Mouse (Mus musculus) megakaryocyte, embryonic 14.5 days (primary cell): ENCODE results near the gene Slc22a12. TPM values are rescaled to one million over a fixed set of nuclear protein-coding genes. Genes with fewer than 3 reads are reported as not detected.

Experiments used
- H3K27me3 ChIP-seq: replicated peaks from 2 replicates; pipeline ENCODE3; 2012; ENCODE audit warnings: inconsistent platforms
- H3K36me3 ChIP-seq: replicated peaks from 2 replicates; pipeline ENCODE3; 2012; ENCODE audit warnings: low read length, inconsistent platforms, mixed read lengths
- H3K4me1 ChIP-seq: 2 replicates; pipeline ENCODE4 v1.6.1; 2012; ENCODE audit warnings: inconsistent platforms
- H3K4me3 ChIP-seq: replicated peaks from 2 replicates; pipeline ENCODE3; 2012; ENCODE audit warnings: moderate library complexity, mild to moderate bottlenecking, inconsistent platforms
- H3K9me3 ChIP-seq: 2 replicates; pipeline ENCODE4 v1.6.1; 2012; ENCODE audit warnings: inconsistent platforms
- FLI1 ChIP-seq: IDR thresholded peaks from 2 replicates; pipeline ENCODE4 v1.6.1; 2012; ENCODE audit warnings: low read length, inconsistent platforms, mixed read lengths
- GATA1 ChIP-seq: IDR thresholded peaks from 3 replicates; pipeline ENCODE4 v1.6.1; 2012; ENCODE audit warnings: mixed read lengths, low read length, inconsistent platforms, borderline replicate concordance
- polyA plus RNA-seq: library from polyadenylated mRNA; stranded (reverse); fragments of >175 nt; gene quantifications from 2 replicates; pipeline ENCODE4 v1.2.3, GENCODE M21; 2012; ENCODE audit warnings: low replicate concordance; ENCODE audit not compliant: insufficient read depth

The Slc22a12 gene
- polyA plus RNA-seq, 1 experiment, result not detected

DNA sequence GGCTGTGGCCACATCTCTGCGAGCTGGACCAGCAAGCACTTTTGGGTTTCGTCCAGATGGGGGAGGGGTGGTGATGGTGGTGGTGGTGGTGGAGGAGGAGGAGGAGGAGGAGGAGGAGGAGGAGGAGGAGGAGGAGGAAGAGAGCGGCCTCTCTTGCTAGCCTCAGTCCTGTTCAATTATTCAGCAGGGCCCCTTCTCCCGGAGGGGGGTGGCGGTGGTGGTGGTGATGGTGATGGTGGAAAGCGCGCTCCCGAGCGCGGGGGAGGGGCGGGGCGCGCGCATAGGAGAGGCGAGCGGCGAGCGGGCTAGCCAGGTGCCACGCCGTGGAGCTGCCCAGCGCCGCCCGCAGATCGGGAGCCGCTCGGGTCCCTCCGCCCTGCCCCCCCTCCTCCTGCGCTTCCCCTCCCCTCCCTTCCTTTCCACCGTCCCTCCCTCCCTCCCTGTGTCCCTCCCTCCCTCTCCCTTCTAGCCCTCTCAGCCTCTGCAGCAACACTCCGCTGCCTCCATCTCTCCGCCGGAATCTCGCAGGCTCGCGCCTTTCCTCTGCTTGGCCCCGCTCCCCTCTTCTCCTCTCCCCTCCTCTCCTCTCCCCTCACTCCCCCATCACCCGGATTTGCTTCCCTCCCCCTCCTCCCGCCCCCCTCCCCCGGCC lies 45.6 kb downstream of the Slc22a12 start:
- H3K4me3 ChIP-seq, result peak overlapping the region; percentile 23
- no peaks in the 10 kb centered on the region for H3K36me3 ChIP-seq
- H3K27me3 ChIP-seq, result peaks cover 97% of the 10 kb centered on the region
- TF ChIP-seq FLI1, result no peak
- no peak for TF ChIP-seq GATA1
- no peaks in the 10 kb centered on the region for H3K9me3 ChIP-seq
- H3K4me1 ChIP-seq, result peaks cover 16% of the 10 kb centered on the region

DNA sequence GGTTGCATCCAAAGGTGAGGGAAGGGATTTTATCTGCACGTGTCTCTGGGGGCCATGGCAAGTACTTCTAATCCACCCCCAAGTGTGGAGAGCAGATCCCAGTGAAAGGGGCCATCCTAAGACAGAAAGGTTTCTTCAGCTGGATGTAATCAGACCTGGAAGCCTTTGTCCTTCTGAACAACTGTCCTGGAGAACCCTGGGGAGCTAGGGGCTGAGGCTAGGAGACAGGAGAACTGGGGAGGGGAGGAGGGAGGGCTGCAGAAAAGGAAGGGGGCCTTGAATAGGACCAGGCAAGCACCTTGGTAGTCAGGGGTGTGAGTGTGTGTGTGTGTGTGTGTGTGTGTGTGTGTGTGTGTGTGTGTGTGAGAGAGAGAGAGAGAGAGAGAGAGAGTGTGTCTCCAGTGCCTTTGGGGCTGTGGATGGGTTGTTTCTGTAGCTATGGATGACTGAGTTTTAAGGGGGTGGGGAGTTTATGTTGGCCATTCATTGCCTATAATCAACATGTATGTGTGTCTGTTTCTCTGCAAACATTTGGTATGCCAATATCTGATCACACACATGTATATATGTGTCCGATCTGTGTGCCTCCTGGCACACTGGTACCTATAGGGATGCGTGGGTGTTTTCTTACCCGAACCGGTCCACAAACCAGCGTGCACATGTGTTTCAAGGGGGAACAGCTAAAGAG lies 46.2 kb downstream of the Slc22a12 start:
- H3K9me3 ChIP-seq, result no peaks in the 10 kb centered on the region
- H3K36me3 ChIP-seq, result no peaks in the 10 kb centered on the region
- peaks cover 10% of the 10 kb centered on the region for H3K4me1 ChIP-seq
- H3K4me3 ChIP-seq, result no peak overlapping the region
- H3K27me3 ChIP-seq, result peaks cover 96% of the 10 kb centered on the region
- TF ChIP-seq GATA1, result no peak
- TF ChIP-seq FLI1, result no peak

DNA sequence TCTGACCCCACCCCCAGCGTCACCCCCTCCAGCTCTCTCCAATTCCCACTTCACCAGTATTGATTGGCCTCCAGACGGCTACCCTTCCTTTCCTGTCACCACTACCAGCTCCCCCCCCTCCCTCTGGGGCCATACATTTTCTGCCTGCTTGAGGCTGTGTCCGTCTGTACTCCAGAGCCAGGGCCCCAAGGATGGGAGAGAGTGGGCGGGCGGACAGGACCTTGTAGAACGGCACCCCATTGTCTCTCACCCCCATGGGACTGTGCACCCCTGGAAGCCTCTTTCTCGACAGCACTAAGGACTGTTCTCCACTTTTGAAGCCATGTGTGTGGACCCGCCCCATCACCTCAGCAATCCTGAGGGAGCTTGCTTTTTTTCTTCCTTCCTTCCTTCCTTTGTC lies 47.1 kb downstream of the Slc22a12 start:
- Histone ChIP-seq H3K27me3 (peaks cover 96% of the 10 kb centered on the region), H3K36me3 (no peaks in the 10 kb centered on the region), H3K4me3 (no peak overlapping the region), H3K9me3 (no peaks in the 10 kb centered on the region), H3K4me1 (peaks cover 10% of the 10 kb centered on the region)
- TF ChIP-seq GATA1, result no peak
- TF ChIP-seq FLI1, result no peak

DNA sequence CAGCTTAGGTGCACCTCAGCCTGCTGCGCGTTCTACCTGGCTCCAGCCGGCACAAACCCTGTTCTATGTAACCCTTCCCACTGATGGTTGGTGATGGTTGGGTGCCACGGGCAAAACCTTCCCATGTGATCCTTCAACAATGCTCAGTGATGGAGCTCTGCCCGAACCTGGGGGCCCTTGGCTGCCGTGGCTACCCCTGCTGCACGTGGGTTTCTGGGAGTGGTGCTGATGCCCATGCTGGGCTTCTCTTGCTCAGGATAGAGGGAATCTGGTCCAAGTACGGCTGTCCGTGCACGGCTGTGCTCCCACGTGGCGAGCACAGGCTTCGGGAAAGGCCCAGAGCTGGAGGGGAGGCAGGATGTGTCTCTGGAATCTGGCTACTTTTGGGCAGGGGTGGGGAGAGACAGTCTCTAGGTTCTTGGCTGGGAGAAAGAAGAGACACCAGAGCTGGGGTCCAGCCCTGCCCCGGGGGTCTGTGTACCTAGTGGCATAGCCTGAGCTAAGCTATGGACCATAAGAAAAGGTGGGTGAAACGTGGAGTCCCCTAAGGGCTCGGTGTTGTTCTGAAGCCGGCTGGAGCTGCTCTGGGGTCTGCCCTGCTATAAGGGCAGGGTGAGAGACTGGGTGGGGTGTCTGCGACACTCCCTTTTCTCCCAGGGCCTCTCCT lies 48.2 kb downstream of the Slc22a12 start:
- H3K36me3 ChIP-seq, result no peaks in the 10 kb centered on the region
- TF ChIP-seq FLI1, result no peak
- no peak for TF ChIP-seq GATA1
- no peaks in the 10 kb centered on the region for H3K9me3 ChIP-seq
- H3K4me1 ChIP-seq, result peaks cover 10% of the 10 kb centered on the region
- H3K4me3 ChIP-seq, result no peak overlapping the region
- H3K27me3 ChIP-seq, result peaks cover 96% of the 10 kb centered on the region

DNA sequence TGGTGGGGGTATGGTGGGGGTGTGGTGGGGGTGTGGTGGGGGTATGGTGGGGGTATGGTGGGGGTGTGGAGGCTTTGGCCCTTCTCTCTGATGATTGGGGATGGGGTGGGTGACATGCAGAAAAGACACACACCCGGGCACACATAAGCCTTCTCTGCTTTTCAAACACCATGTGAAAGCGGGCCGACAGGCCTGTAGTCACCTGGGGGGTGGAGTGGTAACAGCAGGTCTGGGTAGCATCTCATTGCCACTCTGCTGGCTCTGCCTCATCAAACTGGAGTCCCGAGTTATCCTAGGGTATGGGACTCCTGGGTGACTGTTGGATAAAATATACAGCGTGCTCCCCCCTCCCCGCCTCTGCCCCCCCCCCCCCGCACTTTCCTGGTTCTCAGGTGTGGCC lies 48.8 kb downstream of the Slc22a12 start:
- TF ChIP-seq GATA1 (no peak), FLI1 (no peak)
- Histone ChIP-seq H3K27me3 (peaks cover 95% of the 10 kb centered on the region), H3K4me3 (no peak overlapping the region), H3K36me3 (no peaks in the 10 kb centered on the region), H3K9me3 (no peaks in the 10 kb centered on the region), H3K4me1 (peaks cover 10% of the 10 kb centered on the region)

DNA sequence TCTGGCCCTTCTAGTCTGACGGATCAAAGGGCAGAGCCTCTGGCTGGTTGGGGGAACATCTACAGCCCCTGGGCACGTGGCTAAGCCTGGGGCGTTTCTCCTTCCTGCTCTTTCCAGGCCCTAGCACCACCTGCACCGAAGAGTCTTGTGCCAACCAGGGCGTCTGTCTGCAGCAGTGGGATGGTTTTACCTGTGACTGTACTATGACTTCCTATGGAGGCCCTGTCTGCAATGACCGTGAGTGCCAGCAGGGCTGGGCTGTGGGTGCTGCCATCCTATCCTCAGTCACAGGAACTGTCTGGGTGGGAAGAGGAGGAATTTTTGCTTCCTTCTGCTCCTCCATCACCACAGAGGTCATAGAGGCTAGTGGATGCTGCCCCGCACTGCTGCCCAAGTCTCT lies 49.6 kb downstream of the Slc22a12 start:
- H3K27me3 ChIP-seq, result peaks cover 89% of the 10 kb centered on the region
- peaks cover 6% of the 10 kb centered on the region for H3K4me1 ChIP-seq
- no peak for TF ChIP-seq FLI1
- TF ChIP-seq GATA1, result no peak
- H3K4me3 ChIP-seq, result no peak overlapping the region
- H3K36me3 ChIP-seq, result no peaks in the 10 kb centered on the region
- H3K9me3 ChIP-seq, result no peaks in the 10 kb centered on the region

DNA sequence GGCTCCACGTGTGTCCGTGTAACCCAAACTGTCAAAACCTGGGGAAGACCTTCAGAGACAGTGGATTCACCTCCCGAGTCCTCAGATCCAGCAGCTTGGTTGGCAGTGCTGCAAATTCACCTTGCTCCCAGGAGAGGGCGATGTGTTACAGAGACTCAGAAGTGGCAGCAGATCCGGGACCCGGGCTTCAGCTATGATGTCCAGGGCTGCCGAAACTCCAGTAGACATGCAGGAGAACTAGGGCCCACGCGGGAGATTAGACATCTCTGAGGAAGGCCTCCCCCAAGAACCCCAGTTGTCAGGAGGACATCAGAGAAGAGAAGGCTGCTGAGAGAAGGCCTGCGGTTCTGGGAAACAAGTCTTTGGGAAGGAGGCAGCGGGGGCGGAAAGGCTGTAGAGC lies 50.7 kb downstream of the Slc22a12 start:
- TF ChIP-seq FLI1 (no peak), GATA1 (no peak)
- Histone ChIP-seq H3K27me3 (peaks cover 89% of the 10 kb centered on the region), H3K36me3 (no peaks in the 10 kb centered on the region), H3K9me3 (no peaks in the 10 kb centered on the region), H3K4me1 (peaks cover 3% of the 10 kb centered on the region; the same call in 1 of the 2 replicates), H3K4me3 (no peak overlapping the region)

DNA sequence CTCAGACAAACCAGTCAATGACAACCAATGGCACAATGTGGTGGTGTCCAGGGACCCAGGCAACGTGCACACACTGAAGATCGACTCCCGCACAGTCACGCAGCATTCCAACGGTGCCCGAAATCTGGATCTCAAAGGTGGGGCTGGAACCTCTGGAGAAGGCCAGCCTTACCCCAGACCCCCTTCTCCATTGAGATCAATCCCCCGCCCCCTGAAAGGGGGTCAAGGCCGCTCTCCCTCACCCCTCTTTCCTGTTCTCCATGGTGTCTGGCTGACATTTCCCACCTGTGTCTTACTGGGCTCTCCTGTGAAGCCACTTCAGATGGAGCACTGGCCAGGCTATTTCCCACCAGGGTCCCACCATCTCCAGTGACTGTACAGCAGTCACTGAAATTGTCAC lies 51.3 kb downstream of the Slc22a12 start:
- Histone ChIP-seq H3K36me3 (no peaks in the 10 kb centered on the region), H3K9me3 (no peaks in the 10 kb centered on the region), H3K4me3 (no peak overlapping the region), H3K4me1 (no peaks in the 10 kb centered on the region; the same call in 1 of the 2 replicates), H3K27me3 (peaks cover 89% of the 10 kb centered on the region)
- TF ChIP-seq FLI1, result no peak
- no peak for TF ChIP-seq GATA1

DNA sequence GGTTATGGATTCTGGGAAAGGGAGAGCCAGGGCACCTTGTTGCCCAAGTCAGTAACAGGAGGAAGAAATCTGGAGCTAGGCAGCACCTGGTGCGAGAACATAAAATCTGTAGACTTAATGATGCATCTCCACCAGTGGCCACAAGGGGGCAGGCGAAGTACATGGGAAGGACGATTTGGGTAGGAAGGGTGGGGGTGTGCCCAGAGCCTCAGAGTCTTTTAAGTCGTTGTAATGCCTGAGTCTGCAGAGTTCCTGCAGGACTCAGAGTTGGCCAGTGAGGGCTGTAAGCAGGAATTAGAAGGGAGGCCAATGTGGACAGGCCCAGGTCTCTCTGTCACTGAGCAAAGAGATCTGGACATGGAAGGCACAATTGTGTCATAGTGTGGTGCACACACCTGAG lies 53.8 kb downstream of the Slc22a12 start:
- TF ChIP-seq FLI1, result no peak
- TF ChIP-seq GATA1, result no peak
- no peak overlapping the region for H3K4me3 ChIP-seq
- H3K27me3 ChIP-seq, result peaks cover 85% of the 10 kb centered on the region
- no peaks in the 10 kb centered on the region for H3K36me3 ChIP-seq
- H3K4me1 ChIP-seq, result no peaks in the 10 kb centered on the region; the same call in 1 of the 2 replicates
- no peaks in the 10 kb centered on the region for H3K9me3 ChIP-seq

Other genes starting within 250 kb of the Slc22a12 start
- gene Cdc42bpg, start 236.6 kb downstream of the Slc22a12 start, polyA plus RNA-seq, result 4.8 and 6.6 TPM in 2 replicates
- gene Men1, start 208.1 kb downstream of the Slc22a12 start, polyA plus RNA-seq, result 70.2 and 174 TPM in 2 replicates
- gene Map4k2, start 201.9 kb downstream of the Slc22a12 start, polyA plus RNA-seq, result 9.3 and 21.8 TPM in 2 replicates
- 1,025 and 2,643 TPM in 2 replicates for gene Sf1, start 179.3 kb downstream of the Slc22a12 start, polyA plus RNA-seq
- 3.6 TPM in 1 of 2 replicates, not detected in the other for gene Pygm, start 158.6 kb downstream of the Slc22a12 start, polyA plus RNA-seq
- 458 and 696 TPM in 2 replicates for gene Rasgrp2, start 143.7 kb downstream of the Slc22a12 start, polyA plus RNA-seq
- gene Nrxn2, start 124.3 kb downstream of the Slc22a12 start, polyA plus RNA-seq, result 0.62 and 1.5 TPM in 2 replicates